Mouse (Mus musculus) ovary, postnatal 10 days (tissue): ENCODE results near the gene Ifrd1.
"Not testable (repeated sequence)": the region's sequence is repeated elsewhere in the genome, so short reads cannot be mapped to it uniquely, and the experiment has no call there.

Experiments
- DNase-seq: peaks from one replicate; pipeline ENCODE4 v3.0.0; 2022; ENCODE audit warnings: low spot score

The Ifrd1 gene

GRCm38 (mm10) chr12:40199302-40199701, 49.0 kb downstream of the Ifrd1 start, which contains the start of gene Lsmem1:
TSS of gene Lsmem1 (minus strand) at chr12:40199490.
- DNase-seq, result no peak

- DNase-seq, result no peak
Observed at GRCm38 (mm10) chr12:40198427-40198826, 49.9 kb downstream of the Ifrd1 start.

DNA sequence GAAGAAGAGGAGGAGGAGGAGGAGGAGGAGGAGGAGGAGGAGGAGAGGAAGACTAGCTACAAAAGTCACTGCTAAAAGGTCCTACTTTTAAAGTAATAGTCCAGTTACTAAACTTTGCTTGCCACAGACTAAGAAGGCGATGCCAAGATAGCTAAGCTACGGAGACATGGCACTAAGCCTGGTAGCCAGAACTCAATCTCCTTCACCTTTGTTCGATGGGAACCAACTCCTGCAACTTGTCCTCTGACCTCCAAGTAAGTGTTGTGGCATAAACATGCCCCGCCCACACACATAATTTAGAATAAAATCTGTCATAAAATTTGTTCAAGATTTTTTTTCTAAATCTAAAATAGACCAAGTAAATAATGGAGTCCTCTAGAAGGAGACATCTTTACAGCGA, 50.3 kb downstream of the Ifrd1 start:
- DNase-seq, result no peak

- DNase-seq, result no peak
Observed at GRCm38 (mm10) chr12:40197511-40197910, 50.8 kb downstream of the Ifrd1 start.

DNA sequence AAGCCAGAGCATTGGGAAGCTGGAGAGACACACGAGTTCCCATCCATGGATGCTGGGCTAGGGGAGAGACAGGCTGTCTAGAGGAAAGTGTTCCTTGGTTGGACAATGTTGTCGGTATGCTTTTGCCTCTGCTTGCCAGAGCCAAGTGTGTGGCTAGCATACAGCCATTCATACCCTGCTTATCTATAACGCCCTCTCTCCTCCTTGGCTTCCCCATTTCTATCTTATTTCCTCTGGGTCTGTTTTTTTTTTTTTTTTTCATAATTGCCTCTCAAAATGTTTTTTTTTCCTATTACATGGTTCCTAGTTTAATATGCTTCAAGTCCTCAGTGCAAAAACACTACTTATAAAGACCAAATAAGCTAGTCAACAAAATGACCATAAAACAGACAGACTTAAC, 62.8 kb downstream of the Ifrd1 start:
- no peak for DNase-seq

DNA sequence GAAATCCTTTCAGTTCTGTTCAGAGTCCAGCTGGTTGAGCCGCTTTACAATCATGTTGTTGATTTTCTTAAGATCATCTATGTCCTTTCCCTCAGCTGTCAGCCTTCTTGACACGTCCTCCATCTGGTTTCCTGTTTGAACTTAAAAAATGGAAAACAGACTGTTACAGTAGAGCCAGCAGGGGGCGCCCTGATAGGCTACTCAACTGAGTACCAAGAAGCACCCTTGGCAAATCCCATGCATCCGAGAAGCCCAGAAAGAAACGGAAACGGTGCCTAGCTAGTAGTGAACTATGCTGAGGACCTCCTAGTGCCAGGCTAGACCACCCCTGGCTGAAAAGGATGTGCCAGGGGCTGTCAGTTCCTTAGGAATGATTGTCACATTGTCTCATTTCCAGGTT, 71.2 kb downstream of the Ifrd1 start:
- DNase-seq, result no peak

GRCm38 (mm10) chr12:40176158-40176557, 72.1 kb downstream of the Ifrd1 start:
- no peak for DNase-seq

DNA sequence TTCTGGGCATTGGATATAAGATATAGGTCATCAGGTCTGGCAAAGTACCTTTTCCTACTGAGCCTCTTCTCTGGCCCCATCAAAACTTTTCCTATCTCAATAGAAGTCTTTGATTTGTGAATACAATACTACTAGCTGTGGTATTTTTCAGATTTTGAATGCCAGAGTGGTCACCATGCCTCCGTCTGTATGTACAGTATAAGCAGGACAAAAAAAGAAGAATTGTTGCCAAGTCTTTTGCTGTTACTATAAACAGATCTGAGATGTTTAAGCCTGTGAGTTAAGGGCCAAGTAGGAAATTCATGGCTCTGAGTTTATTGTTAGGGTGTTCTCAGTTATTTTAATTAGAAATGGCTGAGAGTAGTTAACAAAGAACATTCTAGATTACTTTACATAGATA, 73.1 kb downstream of the Ifrd1 start:
- DNase-seq, result not testable (repeated sequence)

DNA sequence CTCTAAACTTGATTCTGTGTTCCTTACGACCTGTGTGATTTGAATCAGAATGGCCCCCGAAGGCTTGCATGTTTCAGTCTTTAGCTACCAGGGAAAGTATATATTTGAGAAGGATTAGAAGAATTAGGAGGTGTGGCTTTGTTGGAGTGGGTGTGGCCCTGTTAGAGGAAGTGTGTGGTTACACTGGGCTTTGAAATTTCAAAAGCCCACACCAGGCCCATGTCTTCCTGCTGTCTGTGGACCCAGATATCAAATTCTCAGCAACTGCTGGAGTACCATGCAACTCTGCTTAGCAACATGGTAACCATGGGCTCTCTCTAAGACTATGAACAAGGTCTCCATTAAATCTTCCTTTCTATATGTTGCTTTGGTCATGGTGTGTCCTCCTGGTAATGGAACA, 76.7 kb downstream of the Ifrd1 start:
- DNase-seq, result no peak

DNA sequence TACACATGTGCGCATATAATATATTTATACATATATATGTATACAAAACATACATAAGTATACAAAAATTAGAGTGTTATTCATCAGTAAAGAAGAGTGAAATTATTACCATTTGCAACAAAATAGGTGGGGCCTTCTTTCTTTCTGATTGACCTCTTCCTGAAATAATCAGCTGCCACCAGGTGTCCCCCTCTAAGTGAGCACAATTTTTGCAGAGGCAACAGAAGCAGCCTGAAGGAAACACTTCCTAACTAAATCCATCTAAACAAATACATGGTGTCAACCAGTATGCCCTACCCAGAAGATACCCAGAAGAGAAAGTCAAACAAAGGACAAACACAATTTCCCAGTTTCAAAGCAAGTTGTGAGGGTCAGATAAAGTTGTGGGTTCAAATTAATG, 78.6 kb downstream of the Ifrd1 start:
- DNase-seq, result no peak

GRCm38 (mm10) chr12:40164621-40165020, 83.7 kb downstream of the Ifrd1 start:
- no peak for DNase-seq

DNA sequence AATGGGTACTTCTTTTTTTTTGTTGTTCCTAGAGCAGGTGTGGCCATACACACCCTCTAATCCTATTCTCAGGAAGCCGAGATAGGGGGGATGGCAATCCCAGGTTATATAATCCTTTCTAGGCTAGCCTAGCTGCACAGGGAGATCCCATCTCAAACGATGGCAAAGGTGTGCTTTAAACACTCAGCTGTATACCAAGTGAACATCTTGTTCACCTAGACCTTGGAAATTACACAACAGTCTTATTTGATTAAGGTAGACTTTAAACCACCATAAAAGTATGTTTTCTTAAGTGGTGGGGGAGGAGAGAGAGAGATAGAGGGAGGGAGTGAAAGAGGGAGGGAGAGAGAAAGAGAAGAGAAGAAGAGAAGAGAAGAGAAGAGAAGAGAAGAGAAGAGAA, 87.5 kb downstream of the Ifrd1 start:
- no peak for DNase-seq

DNA sequence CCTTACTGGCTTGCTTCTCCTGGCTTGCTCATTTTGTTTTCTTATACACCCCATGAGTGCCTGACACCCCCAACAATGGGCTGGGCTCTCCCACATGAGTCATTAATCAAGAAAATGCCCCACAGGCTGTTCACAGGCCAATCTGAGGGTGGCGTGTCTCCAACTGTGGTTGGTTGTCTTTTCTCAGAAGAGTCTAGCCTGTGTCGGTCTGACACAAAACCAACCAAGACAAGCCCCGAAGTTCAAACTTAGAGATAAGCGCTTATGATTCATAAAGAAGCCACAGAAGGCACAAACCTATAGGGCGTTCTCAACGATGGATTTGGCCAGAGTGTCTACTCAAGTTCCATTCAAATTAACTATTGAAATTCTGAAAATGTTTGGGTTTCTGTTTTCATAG, 94.1 kb downstream of the Ifrd1 start:
- DNase-seq, result no peak

DNA sequence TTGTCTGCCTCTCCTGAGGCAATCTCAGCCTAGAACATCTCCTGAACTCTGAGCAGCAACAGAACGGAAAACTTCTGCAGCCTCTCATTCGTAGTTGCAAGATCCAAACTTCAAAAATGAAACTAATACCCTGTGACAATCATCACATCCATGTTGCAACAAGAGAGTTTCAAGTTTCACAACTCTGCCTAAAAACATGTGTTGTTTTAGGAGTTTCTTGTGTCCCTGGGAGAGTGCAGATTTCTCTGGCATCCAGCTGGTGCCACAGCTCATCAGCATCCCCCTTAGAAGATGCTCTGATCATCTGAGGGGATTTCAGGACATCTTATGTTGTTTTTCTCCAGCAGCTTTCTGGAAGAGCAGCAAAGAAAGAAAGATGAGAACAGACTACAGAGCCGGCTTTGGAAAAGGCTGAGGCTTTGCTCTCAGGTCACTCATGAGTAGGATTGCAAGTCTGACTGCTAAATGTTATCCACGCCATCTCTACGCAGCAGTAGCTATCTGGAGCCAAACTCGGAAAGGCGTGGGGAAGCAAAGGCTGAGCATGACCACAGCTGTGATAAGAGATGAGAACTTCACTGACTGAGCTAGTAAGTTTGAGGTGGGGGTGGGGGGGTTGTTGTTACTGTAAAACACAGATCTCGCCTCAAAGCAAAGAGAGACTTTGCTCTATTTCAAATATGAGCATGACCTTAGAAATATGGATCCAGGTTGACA, 95.8 kb downstream of the Ifrd1 start:
- DNase-seq, result no peak
